ENCODE assay signal across 8 mouse cellular contexts in the genomic region with DNA sequence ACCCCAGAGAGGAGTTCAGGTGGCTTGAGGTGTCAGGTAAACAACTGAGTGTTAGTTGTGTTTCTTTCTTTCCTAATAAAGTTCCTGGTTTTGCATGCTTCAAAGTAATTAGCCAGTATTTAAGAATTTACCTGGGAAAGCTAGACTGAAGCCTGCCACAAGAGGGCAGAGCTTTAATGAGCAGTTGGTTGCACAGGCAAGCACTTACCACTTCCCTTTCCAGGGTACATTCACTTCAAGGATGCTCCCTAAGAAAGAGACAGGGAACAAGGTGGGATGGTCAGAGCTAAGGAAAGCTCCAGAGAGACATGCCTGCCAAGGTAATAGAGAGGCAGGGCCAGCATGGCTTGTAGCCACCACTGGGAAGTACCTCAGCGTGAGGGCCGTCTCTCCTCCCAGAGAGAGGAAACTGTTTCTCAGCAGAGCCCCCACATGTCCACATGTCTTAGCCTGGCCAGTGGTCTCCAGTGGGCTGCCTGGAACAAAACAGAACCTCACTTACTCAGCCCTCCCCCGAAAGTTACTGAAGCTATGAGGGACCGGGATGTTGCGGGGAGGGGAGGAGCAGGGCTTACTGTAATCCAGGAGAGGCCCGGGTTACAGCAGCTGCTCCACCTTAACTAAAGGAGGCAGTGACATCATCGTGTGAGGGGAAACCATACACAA.
DNase-seq lines count a peak whose midpoint lies in the region; ATAC-seq and TF ChIP-seq lines count a peak whose summit lies in the region.

No protein-coding gene starts in this region.

- CTCF ChIA-PET in Patski (lab: Charles Lee) = interaction anchor here (0.8 to 5.6 kb wide), 9 partner anchors 9 to 198 kb away, joined by 3 to 26 read pairs (median 4); no protein-coding TSS in a partner anchor

- H3K9me3 ChIP-seq in heart, postnatal 0 days (replicated peaks; ENCODE audit: control insufficient read depth, low read length) = no peaks in the 10 kb centered on the region

- H3K4me2 ChIP-seq in heart, postnatal 0 days (ENCODE audit: low read depth, low read length) = 0 out of 2 replicates have a peak overlapping the region, but pooled peaks have one; percentile 19

- H3K4me3 ChIP-seq in gastrocnemius, adult 2 months = peak overlapping the region; percentile 3; the same call in 1 of the 2 replicates
- H3K4me3 ChIP-seq in cortical plate, adult 2 months (ENCODE audit: insufficient read depth, low read length) = no peak overlapping the region
- H3K4me3 ChIP-seq in heart, postnatal 0 days (ENCODE audit: low read depth, low read length) = no peak overlapping the region

- H3K4me1 ChIP-seq in cortical plate, adult 2 months (ENCODE audit: control insufficient read depth, insufficient read depth, low read length) = no peaks in the 10 kb centered on the region
- no peaks in the 10 kb centered on the region for H3K4me1 ChIP-seq in heart, postnatal 0 days (ENCODE audit: control insufficient read depth, insufficient read depth)

- TF ChIP-seq CTCF in gastrocnemius, adult 2 months (IDR thresholded peaks at IDR 0.05) = peak; percentile 93
- TF ChIP-seq CTCF in Patski (IDR thresholded peaks at IDR 0.05) = peak; percentile 93
- TF ChIP-seq CTCF in cortical plate, adult 2 months (IDR thresholded peaks at IDR 0.05; ENCODE audit: extremely low read depth, insufficient read depth, low read length) = peak; percentile 79
- TF ChIP-seq CTCF in heart, postnatal 0 days (IDR thresholded peaks at IDR 0.05; ENCODE audit: low read depth) = peak; percentile 82

- intact Hi-C loops in gastrocnemius, adult 2 months (cut with DNase I) = loop anchor here (1.0 to 2.0 kb wide), 2 partner anchors 138 to 199 kb away; no protein-coding TSS in a partner anchor

- POLR2A ChIA-PET in Patski (lab: Charles Lee) = interaction anchor here (0.7 to 2.0 kb wide), 3 partner anchors 79 to 182 kb away, joined by 3 to 4 read pairs (median 3); no protein-coding TSS in a partner anchor

- TF ChIP-seq EP300 in heart, postnatal 0 days (IDR thresholded peaks at IDR 0.05; ENCODE audit: low read depth) = no peak

- ATAC-seq in Patski = no peak
- no peak; the same call in 1 of the 2 replicates for ATAC-seq in heart, postnatal 0 days (ENCODE audit: insufficient read depth, low read depth)

- H3K27ac ChIP-seq in gastrocnemius, adult 2 months = no peak overlapping the region
- H3K27ac ChIP-seq in cortical plate, adult 2 months (ENCODE audit: insufficient read depth, low read length) = no peak overlapping the region
- H3K27ac ChIP-seq in heart, postnatal 0 days (ENCODE audit: low read depth) = no peak overlapping the region

- in situ Hi-C loops in Patski (cut with MboI; ENCODE audit: low pct_unique_long_range_greater_than_20kb) = no loop called here

- no peak overlapping the region for H3K9ac ChIP-seq in heart, postnatal 0 days (replicated peaks; ENCODE audit: low read depth, low read length)

- TF ChIP-seq POLR2A in cortical plate, adult 2 months (IDR thresholded peaks at IDR 0.05; ENCODE audit: extremely low read depth, insufficient read depth, low read length) = no peak

- no peaks in the 10 kb centered on the region for H3K27me3 ChIP-seq in Patski
- H3K27me3 ChIP-seq in heart, postnatal 0 days (ENCODE audit: control insufficient read depth, insufficient read depth, low read length) = no peaks in the 10 kb centered on the region
- H3K27me3 ChIP-seq in splenic B cell, adult 2 months (ENCODE audit: control insufficient read depth, insufficient read depth, low read length, poor library complexity, severe bottlenecking) = no peaks in the 10 kb centered on the region

- peak; percentile 48 for DNase-seq in gastrocnemius, adult 2 months
- DNase-seq in gastrocnemius, adult 8-10 months (ENCODE audit: low spot score in 2 of 2) = no peak
- no peak for DNase-seq in Patski (ENCODE audit: low read depth, low spot score)
- no peak for DNase-seq in heart, postnatal 0 days (ENCODE audit: low spot score)
- DNase-seq in kidney, postnatal 36 days = peak; percentile 60 to 83
- peak; percentile 54 for DNase-seq in lung, postnatal 25 days (ENCODE audit: low spot score)
- DNase-seq in splenic B cell, adult 2 months (ENCODE audit: low read depth, low spot score) = peak; percentile 61

- H3K36me3 ChIP-seq in heart, postnatal 0 days (replicated peaks; ENCODE audit: control insufficient read depth, insufficient read depth, low read length) = no peaks in the 10 kb centered on the region
- no peaks in the 10 kb centered on the region for H3K36me3 ChIP-seq in splenic B cell, adult 2 months (ENCODE audit: control insufficient read depth, insufficient read depth, low read length, poor library complexity, severe bottlenecking)

- WGBS in heart, postnatal 0 days = 44% methylated on average over 7 of the region's 7 CpGs

Comparison
In these comparisons a context has a peak if more than half of its experiments do, and no peak if none do; other contexts are left out.
1. DNase-seq: peak in gastrocnemius, adult 2 months (single experiment), kidney, postnatal 36 days (2 of 2), lung, postnatal 25 days (single experiment) and splenic B cell, adult 2 months (single experiment); none in gastrocnemius, adult 8-10 months (0 of 2), Patski (single experiment) and heart, postnatal 0 days (single experiment).
2. Peak in every context shown above with its lines, with median percentiles within 50 percentile points of each other: CTCF ChIP-seq.